Mouse (Mus musculus) liver, embryonic 14.5 days (tissue): ENCODE data around the gene Gm49392.

ENCODE experiments used
- CTCF ChIP-seq: IDR thresholded peaks from 2 replicates; pipeline ENCODE4 v1.5.1; 2016; ENCODE audit warnings: antibody characterized with exemption, low read depth, control low read depth
- EP300 ChIP-seq: IDR thresholded peaks from 2 replicates; pipeline ENCODE4 v1.6.1; 2016; ENCODE audit warnings: antibody characterized with exemption, low read depth

DNA sequence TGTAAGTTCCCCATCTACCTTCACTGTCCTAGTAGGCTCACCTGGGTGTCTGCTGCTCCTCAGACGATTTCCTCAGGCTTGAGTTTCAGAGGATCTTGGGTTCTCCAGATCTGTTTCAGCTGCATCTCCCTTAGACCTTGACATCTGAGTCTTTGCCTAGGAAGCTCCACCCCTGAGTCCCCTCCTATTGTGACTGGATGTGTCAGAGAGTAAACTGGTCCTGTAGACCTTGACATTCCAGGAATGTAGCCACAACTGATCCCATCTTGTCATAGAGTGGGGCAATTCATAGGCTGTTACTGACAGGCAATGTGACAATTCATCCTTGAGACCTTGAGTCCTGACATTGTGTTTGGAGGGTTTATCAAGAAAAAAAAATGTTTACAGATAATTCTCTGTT, 32.4 kb downstream of the Gm49392 start, which contains the start of gene 4930486L24Rik:
- TF ChIP-seq CTCF (no peak), EP300 (no peak)
